Mouse (Mus musculus): ENCODE results near the gene Dynlrb2. TPM values are rescaled to one million over a fixed set of nuclear protein-coding genes. Genes with fewer than 3 reads are reported as not detected.

Dynlrb2 gene
- polyA plus RNA-seq (2015; fragmentation: Nextera tagmentation; extraction: Ambion mirVana) = not detected in 2 replicates

DNA sequence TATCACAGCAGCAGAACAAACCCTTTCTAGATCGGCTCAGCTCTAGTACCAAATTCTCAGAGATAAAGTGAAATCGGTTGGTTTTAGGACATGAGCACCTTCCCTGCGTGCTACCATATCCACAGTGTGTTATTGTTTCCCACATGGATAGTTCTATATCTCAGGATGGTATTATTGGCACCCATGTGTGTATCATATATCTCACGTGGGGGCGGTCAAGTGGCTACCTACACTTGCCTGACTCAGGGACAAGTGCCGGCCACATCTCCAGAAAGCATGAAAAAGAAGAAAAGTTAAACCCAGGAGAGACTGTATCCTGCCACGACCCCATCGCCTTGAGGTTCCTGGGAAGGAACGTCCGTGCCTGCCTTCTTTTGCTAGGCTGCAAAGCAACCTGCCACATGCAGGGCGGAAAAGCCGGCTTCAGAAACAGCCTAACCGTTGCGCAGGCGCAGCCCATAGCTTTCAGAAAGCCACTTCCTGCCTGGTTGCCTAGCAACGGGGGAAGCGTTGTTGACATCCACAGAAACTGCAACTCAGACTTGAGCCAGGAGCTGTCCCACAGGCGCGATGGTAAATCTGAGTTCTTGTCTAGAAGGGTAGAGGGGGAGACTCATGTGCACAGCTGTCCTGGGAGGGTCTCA is at the start of gene Dynlrb2:
TSS of gene Dynlrb2 (plus strand) at position 498 of the 644 bp plus-strand sequence.
- Histone ChIP-seq H3K9me3 (no peaks in the 10 kb centered on the region), H3K9ac (no peak within 1 kb of the TSS)
- peak; percentile 76 for ATAC-seq (ENCODE audit: insufficient number of reproducible peaks, low FRiP score, low TSS enrichment, low read depth)

DNA sequence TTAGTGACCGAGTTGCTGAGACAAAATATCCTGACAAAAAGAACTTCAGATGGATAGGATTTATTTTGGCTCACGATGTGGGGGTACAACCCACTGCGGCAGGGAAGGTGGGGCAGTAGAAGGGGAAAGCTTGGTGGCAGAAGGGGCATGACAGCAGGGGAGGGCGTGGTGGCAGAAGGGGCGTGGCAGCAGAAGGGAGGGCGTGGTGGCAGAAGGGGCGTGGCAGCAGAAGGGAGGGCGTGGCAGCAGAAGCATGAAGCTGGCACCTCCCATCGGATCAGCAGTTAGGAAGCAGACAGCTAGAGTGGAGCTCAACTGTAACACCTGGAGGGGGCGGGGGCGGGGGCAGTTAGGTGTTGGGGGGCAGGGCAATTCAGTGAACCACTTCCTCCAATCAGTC is 46.2 kb upstream of the Dynlrb2 start:
- H3K9ac ChIP-seq = no peak overlapping the region
- no peaks in the 10 kb centered on the region for H3K36me3 ChIP-seq
- no peaks in the 10 kb centered on the region for H3K4me1 ChIP-seq
- no peak for ATAC-seq (ENCODE audit: insufficient number of reproducible peaks, low FRiP score, low TSS enrichment, low read depth)
- H3K27me3 ChIP-seq = no peaks in the 10 kb centered on the region
- WGBS = 78% methylated on average over 11 of the region's 11 CpGs
- no peaks in the 10 kb centered on the region for H3K9me3 ChIP-seq
- no peak overlapping the region for H3K4me3 ChIP-seq
- no peak overlapping the region for H3K4me2 ChIP-seq
- no peak overlapping the region for H3K27ac ChIP-seq

More for the DNA sequence above, at the start of gene Dynlrb2:
- peak within 1 kb of the TSS; percentile 39 for H3K4me3 ChIP-seq
- WGBS = 8% methylated on average over 19 of the region's 19 CpGs
- H3K4me1 ChIP-seq = peaks cover 7% of the 10 kb centered on the region
- no peak within 1 kb of the TSS for H3K27ac ChIP-seq
- H3K36me3 ChIP-seq = no peaks in the 10 kb centered on the region
- peak within 1 kb of the TSS; percentile 80 for H3K4me2 ChIP-seq
- H3K27me3 ChIP-seq = no peaks in the 10 kb centered on the region

GRCm38 (mm10) chr8:116461472-116461871 is 43.3 kb upstream of the Dynlrb2 start:
- no peak for ATAC-seq (ENCODE audit: insufficient number of reproducible peaks, low FRiP score, low TSS enrichment, low read depth)
- Histone ChIP-seq H3K4me1 (no peaks in the 10 kb centered on the region), H3K9me3 (no peaks in the 10 kb centered on the region), H3K36me3 (no peaks in the 10 kb centered on the region), H3K4me3 (no peak overlapping the region), H3K9ac (no peak overlapping the region), H3K27ac (no peak overlapping the region), H3K4me2 (no peak overlapping the region), H3K27me3 (no peaks in the 10 kb centered on the region)
- 68% methylated on average over 4 of the region's 4 CpGs for WGBS

DNA sequence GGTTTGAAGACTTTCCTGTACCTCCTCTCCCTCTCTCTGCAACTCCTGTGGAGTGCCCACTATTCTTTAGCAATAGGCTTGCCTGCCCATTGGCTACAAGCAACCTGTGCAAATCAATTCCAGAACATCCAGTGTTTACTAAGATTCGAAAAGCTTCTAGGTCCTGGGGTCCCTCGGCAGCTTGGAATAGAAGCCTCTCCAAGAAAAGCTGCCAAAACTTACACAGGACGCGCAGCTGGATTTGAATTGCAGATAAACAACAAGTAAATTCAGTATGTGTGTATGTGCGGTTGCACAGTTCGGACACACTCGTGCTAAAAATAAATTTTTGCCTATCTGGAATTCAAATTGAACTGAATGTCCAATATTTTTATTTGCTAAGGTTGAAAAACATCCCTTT is 38.2 kb upstream of the Dynlrb2 start:
- no peak overlapping the region for H3K27ac ChIP-seq
- no peaks in the 10 kb centered on the region for H3K9me3 ChIP-seq
- no peak for ATAC-seq (ENCODE audit: insufficient number of reproducible peaks, low FRiP score, low TSS enrichment, low read depth)
- H3K4me3 ChIP-seq = no peak overlapping the region
- WGBS = 66% methylated on average over 7 of the region's 7 CpGs
- H3K9ac ChIP-seq = no peak overlapping the region
- no peaks in the 10 kb centered on the region for H3K27me3 ChIP-seq
- H3K4me2 ChIP-seq = no peak overlapping the region
- no peaks in the 10 kb centered on the region for H3K4me1 ChIP-seq
- no peaks in the 10 kb centered on the region for H3K36me3 ChIP-seq

- Histone ChIP-seq H3K4me1 (no peaks in the 10 kb centered on the region), H3K27me3 (no peaks in the 10 kb centered on the region), H3K36me3 (no peaks in the 10 kb centered on the region), H3K4me2 (no peak overlapping the region), H3K4me3 (no peak overlapping the region), H3K27ac (no peak overlapping the region), H3K9me3 (no peaks in the 10 kb centered on the region), H3K9ac (no peak overlapping the region)
- ATAC-seq (ENCODE audit: insufficient number of reproducible peaks, low FRiP score, low TSS enrichment, low read depth) = no peak
- 74% methylated on average over 1 of the region's 1 CpGs for WGBS
Measured at GRCm38 (mm10) chr8:116467027-116467426, 37.7 kb upstream of the Dynlrb2 start.

GRCm38 (mm10) chr8:116477941-116478340 is 26.8 kb upstream of the Dynlrb2 start:
- H3K9ac ChIP-seq = no peak overlapping the region
- no peak for ATAC-seq (ENCODE audit: insufficient number of reproducible peaks, low FRiP score, low TSS enrichment, low read depth)
- no peak overlapping the region for H3K27ac ChIP-seq
- H3K27me3 ChIP-seq = no peaks in the 10 kb centered on the region
- 77% methylated on average over 9 of the region's 9 CpGs for WGBS
- no peaks in the 10 kb centered on the region for H3K9me3 ChIP-seq
- H3K36me3 ChIP-seq = no peaks in the 10 kb centered on the region
- H3K4me3 ChIP-seq = no peak overlapping the region
- H3K4me2 ChIP-seq = no peak overlapping the region
- no peaks in the 10 kb centered on the region for H3K4me1 ChIP-seq

GRCm38 (mm10) chr8:116478681-116479080 is 26.1 kb upstream of the Dynlrb2 start:
- Histone ChIP-seq H3K4me2 (no peak overlapping the region), H3K9ac (no peak overlapping the region), H3K4me1 (no peaks in the 10 kb centered on the region), H3K27me3 (no peaks in the 10 kb centered on the region), H3K4me3 (no peak overlapping the region), H3K36me3 (no peaks in the 10 kb centered on the region), H3K9me3 (no peaks in the 10 kb centered on the region), H3K27ac (no peak overlapping the region)
- no peak for ATAC-seq (ENCODE audit: insufficient number of reproducible peaks, low FRiP score, low TSS enrichment, low read depth)

DNA sequence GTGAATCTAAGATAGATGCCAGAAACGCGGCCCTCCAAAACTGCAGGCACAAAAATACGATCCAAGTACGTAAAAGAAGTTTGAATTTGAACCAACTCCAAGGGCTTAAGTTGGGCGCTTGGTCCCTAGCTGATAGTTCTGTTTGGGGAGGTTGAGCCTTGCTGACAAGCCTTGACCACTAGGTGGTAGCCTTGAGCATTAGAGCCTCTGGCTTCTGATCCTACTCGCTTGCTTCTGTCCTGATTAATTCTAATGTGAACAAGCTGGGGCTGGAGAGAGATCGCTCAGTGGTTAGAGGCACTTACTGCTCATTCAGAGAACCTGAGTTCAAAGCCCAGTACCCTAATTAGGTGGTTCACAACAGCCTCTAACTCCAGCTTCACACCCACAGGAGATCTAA is 23.9 kb upstream of the Dynlrb2 start:
- no peak overlapping the region for H3K4me2 ChIP-seq
- H3K36me3 ChIP-seq = no peaks in the 10 kb centered on the region
- 9% methylated on average over 7 of the region's 7 CpGs for WGBS
- no peaks in the 10 kb centered on the region for H3K27me3 ChIP-seq
- H3K27ac ChIP-seq = no peak overlapping the region
- no peaks in the 10 kb centered on the region for H3K4me1 ChIP-seq
- H3K4me3 ChIP-seq = no peak overlapping the region
- no peak overlapping the region for H3K9ac ChIP-seq
- ATAC-seq (ENCODE audit: insufficient number of reproducible peaks, low FRiP score, low TSS enrichment, low read depth) = no peak
- H3K9me3 ChIP-seq = no peaks in the 10 kb centered on the region

- Histone ChIP-seq H3K4me1 (no peaks in the 10 kb centered on the region), H3K9me3 (no peaks in the 10 kb centered on the region), H3K4me3 (no peak overlapping the region), H3K4me2 (no peak overlapping the region), H3K27ac (no peak overlapping the region), H3K36me3 (no peaks in the 10 kb centered on the region), H3K27me3 (no peaks in the 10 kb centered on the region), H3K9ac (no peak overlapping the region)
- ATAC-seq (ENCODE audit: insufficient number of reproducible peaks, low FRiP score, low TSS enrichment, low read depth) = no peak
- 32% methylated on average over 3 of the region's 3 CpGs for WGBS
Measured at GRCm38 (mm10) chr8:116482738-116483137, 22.0 kb upstream of the Dynlrb2 start.

DNA sequence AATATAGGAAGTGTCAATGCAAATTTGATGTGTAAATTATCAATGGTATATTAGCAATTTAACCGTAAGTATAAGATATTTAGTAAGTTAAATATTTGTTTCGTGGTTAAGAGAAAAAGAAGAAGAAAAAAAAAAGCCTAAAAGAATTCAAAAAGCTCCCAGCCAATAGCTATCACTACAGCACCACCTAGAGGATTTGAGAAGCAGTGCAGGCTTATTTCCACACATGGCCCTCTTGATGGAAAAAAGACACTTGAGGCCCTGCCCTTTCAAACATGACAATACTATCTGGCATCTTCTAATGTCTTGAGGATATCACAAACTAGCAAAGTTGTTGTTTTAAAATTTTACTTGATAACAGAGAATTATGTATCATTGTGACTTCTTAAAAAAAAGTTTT is 20.7 kb upstream of the Dynlrb2 start:
- H3K27ac ChIP-seq = no peak overlapping the region
- 34% methylated on average over 2 of the region's 2 CpGs for WGBS
- H3K36me3 ChIP-seq = no peaks in the 10 kb centered on the region
- no peak overlapping the region for H3K4me2 ChIP-seq
- no peak overlapping the region for H3K9ac ChIP-seq
- H3K9me3 ChIP-seq = no peaks in the 10 kb centered on the region
- no peaks in the 10 kb centered on the region for H3K4me1 ChIP-seq
- H3K4me3 ChIP-seq = no peak overlapping the region
- no peak for ATAC-seq (ENCODE audit: insufficient number of reproducible peaks, low FRiP score, low TSS enrichment, low read depth)
- H3K27me3 ChIP-seq = no peaks in the 10 kb centered on the region

DNA sequence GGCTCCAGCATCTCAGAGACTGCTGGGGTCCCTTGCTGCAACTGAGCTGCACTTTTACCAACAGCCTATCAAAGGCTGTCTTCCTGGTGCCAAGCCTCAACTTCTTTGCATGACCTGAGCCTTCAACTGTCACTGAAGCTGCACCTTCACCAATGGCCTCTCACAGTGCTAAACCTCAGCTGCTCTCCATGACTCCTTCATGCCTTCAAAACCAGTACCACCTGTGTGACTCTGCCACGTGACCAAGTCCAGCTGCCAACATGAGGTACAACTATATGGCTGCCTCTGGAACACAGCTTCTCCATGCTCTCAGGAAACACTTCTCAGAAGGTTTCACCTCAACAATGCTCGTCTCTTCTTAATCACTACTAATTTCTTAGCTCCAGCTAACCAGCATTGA is 16.2 kb upstream of the Dynlrb2 start:
- Histone ChIP-seq H3K4me3 (no peak overlapping the region), H3K27me3 (no peaks in the 10 kb centered on the region), H3K36me3 (no peaks in the 10 kb centered on the region), H3K4me2 (no peak overlapping the region), H3K9me3 (no peaks in the 10 kb centered on the region), H3K9ac (no peak overlapping the region), H3K27ac (no peak overlapping the region), H3K4me1 (no peaks in the 10 kb centered on the region)
- no peak for ATAC-seq (ENCODE audit: insufficient number of reproducible peaks, low FRiP score, low TSS enrichment, low read depth)
- WGBS = 61% methylated on average over 2 of the region's 2 CpGs

DNA sequence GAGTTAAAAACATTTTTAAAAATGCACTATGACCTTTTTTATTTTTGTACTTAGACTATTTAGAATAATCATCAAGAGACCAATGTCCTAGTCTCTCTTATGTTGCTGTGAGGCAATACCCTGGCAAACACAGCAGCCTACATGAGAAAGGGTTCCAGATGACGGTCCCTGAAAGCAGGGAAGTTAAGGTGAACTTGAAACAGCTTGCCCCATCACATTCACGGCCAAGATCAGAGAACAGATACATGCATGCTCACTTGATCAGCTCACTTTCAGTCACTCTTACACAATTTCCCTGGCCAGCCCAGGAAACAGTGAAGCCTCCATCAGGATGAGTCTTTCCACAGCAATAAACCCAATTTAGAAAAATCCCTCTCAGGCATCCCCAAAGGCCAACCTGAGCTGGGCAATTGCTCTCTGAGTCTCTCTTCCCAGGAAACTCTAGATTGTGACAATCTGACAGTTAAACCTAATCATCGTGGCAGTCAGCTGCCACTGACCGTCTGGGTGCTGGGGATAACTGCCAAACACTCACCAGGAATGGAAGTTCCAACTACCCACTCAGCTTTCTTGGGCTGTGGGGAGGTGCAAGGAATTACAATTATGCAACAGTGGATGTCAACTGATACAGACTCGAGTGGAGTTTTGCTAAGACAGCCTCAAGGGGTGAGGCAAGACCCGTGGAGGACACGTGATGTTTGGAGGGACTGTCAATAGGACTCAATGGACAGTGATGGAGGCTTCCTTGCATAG is 4.5 kb upstream of the Dynlrb2 start:
- H3K27ac ChIP-seq = no peak overlapping the region
- H3K4me3 ChIP-seq = no peak overlapping the region
- peaks cover 7% of the 10 kb centered on the region for H3K4me1 ChIP-seq
- no peaks in the 10 kb centered on the region for H3K36me3 ChIP-seq
- H3K9ac ChIP-seq = no peak overlapping the region
- 76% methylated on average over 7 of the region's 7 CpGs for WGBS
- no peak for ATAC-seq (ENCODE audit: insufficient number of reproducible peaks, low FRiP score, low TSS enrichment, low read depth)
- no peak overlapping the region for H3K4me2 ChIP-seq
- H3K27me3 ChIP-seq = no peaks in the 10 kb centered on the region
- H3K9me3 ChIP-seq = no peaks in the 10 kb centered on the region

Data from limb, embryonic 15.5 days (tissue).